Mouse (Mus musculus): Measurements from ENCODE around the gene Elfn2. TPM values are rescaled to one million over a fixed set of nuclear protein-coding genes. Genes with fewer than 3 reads are reported as not detected.

Gene Elfn2
- polyA plus RNA-seq, 1 experiment from 2014 or later = 0.12 TPM

- Histone ChIP-seq H3K27ac (no peak overlapping the region), H3K27me3 (replicated peaks) (0 out of 2 replicates have a peak, but pooled peaks cover 2% of the 10 kb centered on the region), H3K9ac (no peak overlapping the region), H3K4me3 (replicated peaks) (no peak overlapping the region), H3K9me3 (no peaks in the 10 kb centered on the region), H3K4me1 (no peaks in the 10 kb centered on the region), H3K36me3 (no peaks in the 10 kb centered on the region), H3K4me2 (no peak overlapping the region)
- no peak for ATAC-seq (ENCODE audit: insufficient read depth, low FRiP score, low read depth)
- WGBS = 78% methylated on average over 13 of the region's 13 CpGs
Observed at GRCm38 (mm10) chr15:78698491-78699135, 20.0 kb downstream of the Elfn2 start.

GRCm38 (mm10) chr15:78698084-78698483, 20.5 kb downstream of the Elfn2 start:
- H3K9me3 ChIP-seq = no peaks in the 10 kb centered on the region
- 0 out of 2 replicates have a peak, but pooled peaks cover 2% of the 10 kb centered on the region for H3K27me3 ChIP-seq (replicated peaks)
- no peaks in the 10 kb centered on the region for H3K36me3 ChIP-seq
- H3K27ac ChIP-seq = no peak overlapping the region
- ATAC-seq (ENCODE audit: insufficient read depth, low FRiP score, low read depth) = no peak
- H3K4me1 ChIP-seq = no peaks in the 10 kb centered on the region
- H3K9ac ChIP-seq = no peak overlapping the region
- no peak overlapping the region for H3K4me3 ChIP-seq (replicated peaks)
- H3K4me2 ChIP-seq = no peak overlapping the region
- WGBS = 47% methylated on average over 5 of the region's 5 CpGs

- H3K4me1 ChIP-seq = no peaks in the 10 kb centered on the region
- WGBS = 22% methylated on average over 5 of the region's 5 CpGs
- ATAC-seq (ENCODE audit: insufficient read depth, low FRiP score, low read depth) = no peak
Observed at GRCm38 (mm10) chr15:78695745-78696144, 22.8 kb downstream of the Elfn2 start.

GRCm38 (mm10) chr15:78692505-78692904, 26.1 kb downstream of the Elfn2 start:
- Histone ChIP-seq H3K36me3 (no peaks in the 10 kb centered on the region), H3K4me2 (no peak overlapping the region), H3K4me1 (no peaks in the 10 kb centered on the region), H3K27me3 (replicated peaks) (0 out of 2 replicates have a peak, but pooled peaks cover 2% of the 10 kb centered on the region), H3K27ac (no peak overlapping the region), H3K9me3 (no peaks in the 10 kb centered on the region), H3K9ac (no peak overlapping the region), H3K4me3 (replicated peaks) (no peak overlapping the region)
- ATAC-seq (ENCODE audit: insufficient read depth, low FRiP score, low read depth) = no peak
- 51% methylated on average over 8 of the region's 8 CpGs for WGBS

More at GRCm38 (mm10) chr15:78695745-78696144, 22.8 kb downstream of the Elfn2 start:
- H3K27me3 ChIP-seq (replicated peaks) = 0 out of 2 replicates have a peak, but pooled peaks cover 2% of the 10 kb centered on the region
- no peak overlapping the region for H3K27ac ChIP-seq
- H3K4me3 ChIP-seq (replicated peaks) = no peak overlapping the region
- no peak overlapping the region for H3K4me2 ChIP-seq
- H3K9me3 ChIP-seq = no peaks in the 10 kb centered on the region
- H3K9ac ChIP-seq = no peak overlapping the region
- no peaks in the 10 kb centered on the region for H3K36me3 ChIP-seq

- 79% methylated on average over 2 of the region's 2 CpGs for WGBS
- Histone ChIP-seq H3K4me2 (no peak overlapping the region), H3K9ac (no peak overlapping the region), H3K4me1 (no peaks in the 10 kb centered on the region), H3K4me3 (replicated peaks) (no peak overlapping the region), H3K27me3 (replicated peaks) (0 out of 2 replicates have a peak, but pooled peaks cover 2% of the 10 kb centered on the region), H3K36me3 (no peaks in the 10 kb centered on the region), H3K9me3 (no peaks in the 10 kb centered on the region), H3K27ac (no peak overlapping the region)
- no peak for ATAC-seq (ENCODE audit: insufficient read depth, low FRiP score, low read depth)
Observed at GRCm38 (mm10) chr15:78690716-78691115, 27.9 kb downstream of the Elfn2 start.

GRCm38 (mm10) chr15:78686910-78687309, 31.7 kb downstream of the Elfn2 start:
- no peak for ATAC-seq (ENCODE audit: insufficient read depth, low FRiP score, low read depth)
- WGBS = 65% methylated on average over 7 of the region's 7 CpGs
- no peaks in the 10 kb centered on the region for H3K9me3 ChIP-seq
- H3K27ac ChIP-seq = no peak overlapping the region
- H3K27me3 ChIP-seq (replicated peaks) = no peaks in the 10 kb centered on the region
- H3K36me3 ChIP-seq = no peaks in the 10 kb centered on the region
- no peak overlapping the region for H3K4me3 ChIP-seq (replicated peaks)
- no peak overlapping the region for H3K4me2 ChIP-seq
- H3K9ac ChIP-seq = no peak overlapping the region
- 0 out of 2 replicates have a peak, but pooled peaks cover 9% of the 10 kb centered on the region for H3K4me1 ChIP-seq

GRCm38 (mm10) chr15:78684111-78684510, 34.5 kb downstream of the Elfn2 start:
- Histone ChIP-seq H3K9me3 (no peaks in the 10 kb centered on the region), H3K4me3 (replicated peaks) (no peak overlapping the region), H3K27me3 (replicated peaks) (no peaks in the 10 kb centered on the region), H3K9ac (no peak overlapping the region), H3K36me3 (no peaks in the 10 kb centered on the region), H3K27ac (no peak overlapping the region), H3K4me2 (no peak overlapping the region), H3K4me1 (0 out of 2 replicates have a peak, but pooled peaks cover 11% of the 10 kb centered on the region)
- ATAC-seq (ENCODE audit: insufficient read depth, low FRiP score, low read depth) = peak; percentile 21; the same call in 1 of the 2 replicates
- 4% methylated on average over 9 of the region's 9 CpGs for WGBS

GRCm38 (mm10) chr15:78683474-78683873, 35.1 kb downstream of the Elfn2 start:
- no peaks in the 10 kb centered on the region for H3K36me3 ChIP-seq
- no peak overlapping the region for H3K4me2 ChIP-seq
- no peak for ATAC-seq (ENCODE audit: insufficient read depth, low FRiP score, low read depth)
- no peaks in the 10 kb centered on the region for H3K27me3 ChIP-seq (replicated peaks)
- no peak overlapping the region for H3K27ac ChIP-seq
- no peak overlapping the region for H3K9ac ChIP-seq
- H3K9me3 ChIP-seq = no peaks in the 10 kb centered on the region
- no peak overlapping the region for H3K4me3 ChIP-seq (replicated peaks)
- 47% methylated on average over 8 of the region's 8 CpGs for WGBS
- 0 out of 2 replicates have a peak, but pooled peaks cover 11% of the 10 kb centered on the region for H3K4me1 ChIP-seq

- Histone ChIP-seq H3K36me3 (no peaks in the 10 kb centered on the region), H3K4me3 (replicated peaks) (no peak overlapping the region), H3K4me2 (no peak overlapping the region), H3K9ac (no peak overlapping the region), H3K9me3 (no peaks in the 10 kb centered on the region), H3K27ac (no peak overlapping the region), H3K4me1 (0 out of 2 replicates have a peak, but pooled peaks cover 11% of the 10 kb centered on the region), H3K27me3 (replicated peaks) (no peaks in the 10 kb centered on the region)
- ATAC-seq (ENCODE audit: insufficient read depth, low FRiP score, low read depth) = no peak
- 79% methylated on average over 8 of the region's 8 CpGs for WGBS
Observed at GRCm38 (mm10) chr15:78681781-78682180, 36.8 kb downstream of the Elfn2 start.

GRCm38 (mm10) chr15:78681301-78681700, 37.3 kb downstream of the Elfn2 start:
- no peaks in the 10 kb centered on the region for H3K36me3 ChIP-seq
- H3K27ac ChIP-seq = no peak overlapping the region
- no peaks in the 10 kb centered on the region for H3K9me3 ChIP-seq
- H3K9ac ChIP-seq = no peak overlapping the region
- ATAC-seq (ENCODE audit: insufficient read depth, low FRiP score, low read depth) = no peak
- H3K4me3 ChIP-seq (replicated peaks) = no peak overlapping the region
- H3K4me2 ChIP-seq = no peak overlapping the region
- 74% methylated on average over 8 of the region's 8 CpGs for WGBS
- H3K27me3 ChIP-seq (replicated peaks) = no peaks in the 10 kb centered on the region
- 0 out of 2 replicates have a peak, but pooled peaks cover 11% of the 10 kb centered on the region for H3K4me1 ChIP-seq

- H3K9me3 ChIP-seq = no peaks in the 10 kb centered on the region
- no peak overlapping the region for H3K27ac ChIP-seq
- no peak overlapping the region for H3K9ac ChIP-seq
- ATAC-seq (ENCODE audit: insufficient read depth, low FRiP score, low read depth) = no peak
- no peak overlapping the region for H3K4me2 ChIP-seq
- H3K36me3 ChIP-seq = no peaks in the 10 kb centered on the region
- no peaks in the 10 kb centered on the region for H3K27me3 ChIP-seq (replicated peaks)
- H3K4me1 ChIP-seq = 0 out of 2 replicates have a peak, but pooled peaks cover 11% of the 10 kb centered on the region
- no peak overlapping the region for H3K4me3 ChIP-seq (replicated peaks)
- 76% methylated on average over 22 of the region's 22 CpGs for WGBS
Observed at GRCm38 (mm10) chr15:78680291-78680690, 38.3 kb downstream of the Elfn2 start.

- Histone ChIP-seq H3K4me2 (no peak overlapping the region), H3K27me3 (replicated peaks) (peaks cover 20% of the 10 kb centered on the region), H3K9me3 (no peaks in the 10 kb centered on the region), H3K36me3 (no peaks in the 10 kb centered on the region), H3K4me1 (0 out of 2 replicates have a peak, but pooled peaks cover 2% of the 10 kb centered on the region), H3K9ac (no peak overlapping the region), H3K27ac (no peak overlapping the region), H3K4me3 (replicated peaks) (no peak overlapping the region)
- WGBS = 75% methylated on average over 5 of the region's 5 CpGs
- ATAC-seq (ENCODE audit: insufficient read depth, low FRiP score, low read depth) = no peak
Observed at GRCm38 (mm10) chr15:78677708-78678107, 40.9 kb downstream of the Elfn2 start.
